Mouse (Mus musculus) liver, embryonic 14.5 days (tissue): ENCODE measurements around the gene Actrt2.

Experiments used
- CTCF ChIP-seq: IDR thresholded peaks from 2 replicates; pipeline ENCODE4 v1.5.1; 2016; ENCODE audit warnings: antibody characterized with exemption, low read depth, control low read depth
- EP300 ChIP-seq: IDR thresholded peaks from 2 replicates; pipeline ENCODE4 v1.6.1; 2016; ENCODE audit warnings: antibody characterized with exemption, low read depth

DNA sequence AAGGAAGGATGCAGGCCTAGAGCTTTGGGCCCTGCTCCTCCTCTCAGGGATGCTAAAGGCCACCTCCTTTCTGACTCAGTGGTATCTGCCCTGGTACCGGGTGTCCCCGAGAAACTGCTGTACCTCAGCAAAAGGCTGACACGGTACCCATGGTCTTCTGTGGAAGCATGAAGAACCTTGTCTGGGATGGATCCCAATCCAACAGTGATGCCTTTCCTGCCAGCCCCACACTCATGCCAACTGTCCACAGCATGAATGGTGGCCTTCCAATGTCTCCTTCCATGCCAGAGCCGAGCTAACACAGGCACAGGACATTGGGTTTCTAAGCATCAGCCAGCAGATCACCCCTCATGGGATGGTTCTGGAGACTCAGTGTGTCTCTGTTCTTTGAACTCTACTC, 45.1 kb downstream of the Actrt2 start:
- TF ChIP-seq CTCF = no peak
- TF ChIP-seq EP300 = no peak
